Mouse (Mus musculus) heart, postnatal 0 days (tissue): ENCODE results near the gene Vav3. TPM values are rescaled to one million over a fixed set of nuclear protein-coding genes. Genes with fewer than 3 reads are reported as not detected.

ENCODE experiments used
- ATAC-seq: fragments of 200-750 bp; cut with Nextera tagmentation; 2 replicates; pipeline ENCODE4 v1.8.0; 2017; ENCODE audit warnings: low read depth, moderate number of reproducible peaks, moderate library complexity; ENCODE audit not compliant: insufficient read depth
- DNase-seq: peaks from one replicate; pipeline ENCODE4 v3.0.0-alpha.2; 2016; ENCODE audit warnings: low spot score
- H3K27ac ChIP-seq: fragments of 300-500 bp; sonication (generic); 2 replicates; pipeline ENCODE4 v1.5.1; 2014; ENCODE audit warnings: low read depth, mild to moderate bottlenecking
- H3K27me3 ChIP-seq: fragments of 300-500 bp; sonication (generic); 2 replicates; pipeline ENCODE4 v1.6.1; 2014; ENCODE audit warnings: low read length, mixed read lengths; ENCODE audit not compliant: control insufficient read depth, insufficient read depth
- H3K36me3 ChIP-seq: fragments of 300-500 bp; sonication (generic); replicated peaks from 2 replicates; pipeline ENCODE4 v1.6.1; 2014; ENCODE audit warnings: low read length, mixed read lengths; ENCODE audit not compliant: control insufficient read depth, insufficient read depth
- H3K4me1 ChIP-seq: fragments of 300-500 bp; sonication (generic); 2 replicates; pipeline ENCODE4 v1.6.1; 2014; ENCODE audit warnings: antibody characterized with exemption; ENCODE audit not compliant: control insufficient read depth, insufficient read depth
- H3K4me2 ChIP-seq: fragments of 300-500 bp; sonication (generic); 2 replicates; pipeline ENCODE4 v1.6.1; 2014; ENCODE audit warnings: low read depth, mild to moderate bottlenecking, low read length, moderate library complexity
- H3K4me3 ChIP-seq: fragments of 300-500 bp; sonication (generic); 2 replicates; pipeline ENCODE4 v1.5.1; 2014; ENCODE audit warnings: low read depth, low read length
- H3K9ac ChIP-seq: fragments of 300-500 bp; sonication (generic); replicated peaks from 2 replicates; pipeline ENCODE4 v1.6.1; 2014; ENCODE audit warnings: low read depth, low read length, mixed read lengths
- H3K9me3 ChIP-seq: fragments of 300-500 bp; sonication (generic); replicated peaks from 2 replicates; pipeline ENCODE4 v1.6.1; 2016; ENCODE audit warnings: low read length; ENCODE audit not compliant: control insufficient read depth
- CTCF ChIP-seq: IDR thresholded peaks from 2 replicates; pipeline ENCODE4 v1.5.1; 2016; ENCODE audit warnings: antibody characterized with exemption, control low read depth, low read depth
- EP300 ChIP-seq: IDR thresholded peaks from 2 replicates; pipeline ENCODE4 v1.6.1; 2016; ENCODE audit warnings: antibody characterized with exemption, low read depth
- WGBS: fragments of 180-500 bp; shearing (Covaris S2); extraction: QIAGEN DNeasy Blood & Tissue Kit; methylation state at CpG from one replicate; pipeline ENCODE4 v1.1.7; 2014; 5-methylcytosine and 5-hydroxymethylcytosine counted together
- polyA plus RNA-seq: library from polyadenylated mRNA; unstranded; fragments of >200 nt; fragmentation: Nextera tagmentation; extraction: Ambion mirVana; gene quantifications from 2 replicates; pipeline ENCODE4 v1.2.1, GENCODE M21; 2015
- total RNA-seq: library from RNA; depleted of rRNA; stranded (reverse); fragments of >200 nt; gene quantifications from 2 replicates; pipeline ENCODE4 v1.2.3, GENCODE M21; 2014; ENCODE audit warnings: low replicate concordance

The Vav3 gene
- total and polyA plus RNA-seq, 2 experiments from 2014 or later = 5.1 to 25.0 TPM

GRCm38 (mm10) chr3:109511849-109512248, 171.4 kb downstream of the Vav3 start:
- H3K27me3 ChIP-seq = no peaks in the 10 kb centered on the region
- ATAC-seq = no peak
- no peak overlapping the region for H3K4me3 ChIP-seq
- no peak for DNase-seq
- 84% methylated on average over 1 of the region's 1 CpGs for WGBS
- H3K9me3 ChIP-seq = no peaks in the 10 kb centered on the region
- no peak overlapping the region for H3K9ac ChIP-seq
- no peaks in the 10 kb centered on the region for H3K4me1 ChIP-seq
- no peak overlapping the region for H3K4me2 ChIP-seq
- TF ChIP-seq CTCF = no peak
- TF ChIP-seq EP300 = no peak
- no peaks in the 10 kb centered on the region for H3K36me3 ChIP-seq
- H3K27ac ChIP-seq = no peak overlapping the region

- DNase-seq (no peak), ATAC-seq (no peak)
- WGBS = 63% methylated on average over 3 of the region's 3 CpGs
- H3K9me3 ChIP-seq = no peaks in the 10 kb centered on the region
- no peaks in the 10 kb centered on the region for H3K4me1 ChIP-seq
- H3K27me3 ChIP-seq = no peaks in the 10 kb centered on the region
- H3K4me3 ChIP-seq = no peak overlapping the region
- no peak overlapping the region for H3K27ac ChIP-seq
- TF ChIP-seq EP300 (no peak), CTCF (no peak)
- no peaks in the 10 kb centered on the region for H3K36me3 ChIP-seq
- H3K9ac ChIP-seq = no peak overlapping the region
- no peak overlapping the region for H3K4me2 ChIP-seq
Observed at GRCm38 (mm10) chr3:109515479-109515878, 175.0 kb downstream of the Vav3 start.

- Histone ChIP-seq H3K4me3 (no peak overlapping the region), H3K4me1 (no peaks in the 10 kb centered on the region), H3K36me3 (no peaks in the 10 kb centered on the region), H3K4me2 (no peak overlapping the region), H3K27ac (no peak overlapping the region), H3K9ac (no peak overlapping the region), H3K9me3 (no peaks in the 10 kb centered on the region), H3K27me3 (no peaks in the 10 kb centered on the region)
- DNase-seq = no peak
- TF ChIP-seq CTCF (no peak), EP300 (no peak)
- WGBS = 94% methylated on average over 10 of the region's 10 CpGs
- no peak for ATAC-seq
Observed at GRCm38 (mm10) chr3:109516372-109516771, 175.9 kb downstream of the Vav3 start.

GRCm38 (mm10) chr3:109522115-109522514, 181.7 kb downstream of the Vav3 start:
- DNase-seq (no peak), ATAC-seq (no peak)
- H3K36me3 ChIP-seq = no peaks in the 10 kb centered on the region
- H3K9me3 ChIP-seq = no peaks in the 10 kb centered on the region
- H3K4me1 ChIP-seq = no peaks in the 10 kb centered on the region
- WGBS = 39% methylated on average over 7 of the region's 7 CpGs
- H3K4me2 ChIP-seq = no peak overlapping the region
- no peaks in the 10 kb centered on the region for H3K27me3 ChIP-seq
- TF ChIP-seq CTCF = no peak
- TF ChIP-seq EP300 = no peak
- H3K9ac ChIP-seq = no peak overlapping the region
- H3K27ac ChIP-seq = no peak overlapping the region
- no peak overlapping the region for H3K4me3 ChIP-seq

GRCm38 (mm10) chr3:109525825-109526224, 185.4 kb downstream of the Vav3 start:
- DNase-seq = no peak
- 0 out of 2 replicates have a peak, but pooled peaks cover 4% of the 10 kb centered on the region for H3K36me3 ChIP-seq
- H3K27ac ChIP-seq = no peak overlapping the region
- no peaks in the 10 kb centered on the region for H3K4me1 ChIP-seq
- H3K27me3 ChIP-seq = no peaks in the 10 kb centered on the region
- no peak overlapping the region for H3K4me2 ChIP-seq
- no peaks in the 10 kb centered on the region for H3K9me3 ChIP-seq
- TF ChIP-seq CTCF = no peak
- TF ChIP-seq EP300 = no peak
- 84% methylated on average over 12 of the region's 12 CpGs for WGBS
- no peak for ATAC-seq
- no peak overlapping the region for H3K9ac ChIP-seq
- no peak overlapping the region for H3K4me3 ChIP-seq

- H3K4me3 ChIP-seq = no peak overlapping the region
- no peaks in the 10 kb centered on the region for H3K9me3 ChIP-seq
- WGBS = 5% methylated on average over 4 of the region's 4 CpGs
- no peak; the same call in 1 of the 2 replicates for ATAC-seq
- H3K9ac ChIP-seq = no peak overlapping the region
- no peaks in the 10 kb centered on the region for H3K27me3 ChIP-seq
- no peak overlapping the region for H3K27ac ChIP-seq
- H3K4me2 ChIP-seq = no peak overlapping the region
- H3K36me3 ChIP-seq = 0 out of 2 replicates have a peak, but pooled peaks cover 4% of the 10 kb centered on the region
- DNase-seq = peak; percentile 55
- no peak for TF ChIP-seq EP300
- peak; percentile 74 for TF ChIP-seq CTCF
- no peaks in the 10 kb centered on the region for H3K4me1 ChIP-seq
Observed at GRCm38 (mm10) chr3:109526246-109526645, 185.8 kb downstream of the Vav3 start.
